Mouse (Mus musculus): ENCODE results near the gene Umps. TPM values are rescaled to one million over a fixed set of nuclear protein-coding genes. Genes with fewer than 3 reads are reported as not detected.

Umps gene
- total RNA-seq (2021) = 10 to 100 TPM; 12.0 to 12.1 TPM

GRCm38 (mm10) chr16:33966538-33967282 lies at the start of gene Umps:
Umps (minus strand) TSS chr16:33967038.
- DNase-seq = peak; percentile 88 to 89
- intact Hi-C loops (cut with DNase I) = no loop called here

GRCm38 (mm10) chr16:34011991-34012845 lies 45.4 kb upstream of the Umps start:
- intact Hi-C loops (cut with DNase I) = no loop called here

GRCm38 (mm10) chr16:34009567-34009966 lies 42.7 kb upstream of the Umps start:
- intact Hi-C loops (cut with DNase I) = no loop called here
- no peak for DNase-seq

More at GRCm38 (mm10) chr16:34011991-34012845, 45.4 kb upstream of the Umps start:
- no peak for DNase-seq

GRCm38 (mm10) chr16:34005986-34006385 lies 39.1 kb upstream of the Umps start:
- intact Hi-C loops (cut with DNase I) = no loop called here
- no peak for DNase-seq

GRCm38 (mm10) chr16:34004128-34004578 lies 37.3 kb upstream of the Umps start:
- peak; percentile 53 to 65 for DNase-seq
- intact Hi-C loops (cut with DNase I) = loop anchor here (5.0 kb wide), 1 partner anchor 88 kb away; no protein-coding TSS in a partner anchor

DNA sequence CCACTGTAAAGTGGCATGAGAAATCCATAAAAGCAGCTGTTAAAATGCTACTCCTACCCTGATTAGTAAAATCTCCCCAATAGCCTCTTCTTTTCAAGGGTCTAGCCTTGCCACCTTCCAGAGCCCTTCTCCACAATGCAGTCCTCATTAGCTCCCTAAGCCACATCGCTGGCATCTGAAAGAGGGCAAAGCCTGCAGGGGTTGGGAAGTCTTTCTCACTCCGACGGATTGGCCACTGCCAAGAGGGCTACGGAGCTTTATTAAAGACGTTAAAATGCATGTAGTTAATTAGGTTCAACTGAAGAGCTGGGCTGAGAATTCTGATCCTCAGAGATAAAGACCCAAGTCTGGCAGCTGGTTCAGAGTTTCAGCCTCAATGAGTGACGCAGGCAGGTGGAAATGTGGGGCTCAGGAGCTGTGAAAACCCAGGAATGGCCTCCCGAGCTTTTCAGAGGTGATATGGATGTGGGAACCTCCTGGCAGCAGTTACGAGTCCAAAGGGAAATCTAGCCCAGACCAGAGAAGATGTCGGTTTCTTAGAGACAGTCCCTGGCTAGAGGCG lies 36.8 kb upstream of the Umps start:
- no peak for DNase-seq
- intact Hi-C loops (cut with DNase I) = loop anchor here (5.0 kb wide), 1 partner anchor 89 kb away; no protein-coding TSS in a partner anchor

GRCm38 (mm10) chr16:34000715-34001114 lies 33.9 kb upstream of the Umps start:
- intact Hi-C loops (cut with DNase I) = loop anchor here (5.0 kb wide), 1 partner anchor 92 kb away; no protein-coding TSS in a partner anchor
- peak; percentile 39 to 40 for DNase-seq

DNA sequence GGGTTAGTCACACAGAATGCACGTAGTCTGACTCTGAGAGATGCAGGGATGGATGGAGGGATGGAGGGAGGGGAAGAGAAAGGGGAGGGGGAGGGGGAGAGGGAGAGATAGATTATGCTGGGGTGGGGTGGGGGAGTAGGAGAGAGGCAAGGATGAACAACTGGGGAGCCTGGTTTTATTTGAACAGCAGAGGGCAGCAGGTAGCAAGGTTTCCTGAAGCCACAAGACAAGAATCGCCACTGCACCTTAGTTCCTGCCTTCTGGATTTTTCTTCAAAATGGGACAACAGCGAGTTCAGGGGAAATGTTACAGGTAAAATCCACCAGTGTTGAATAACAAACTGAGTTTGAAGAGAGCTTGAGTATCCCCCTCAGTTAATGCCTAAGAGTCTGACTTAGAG lies 32.5 kb upstream of the Umps start:
- intact Hi-C loops (cut with DNase I) = loop anchor here (1.0 kb wide), 1 partner anchor 115 kb away; no protein-coding TSS in a partner anchor
- peak; percentile 59 to 76 for DNase-seq

DNA sequence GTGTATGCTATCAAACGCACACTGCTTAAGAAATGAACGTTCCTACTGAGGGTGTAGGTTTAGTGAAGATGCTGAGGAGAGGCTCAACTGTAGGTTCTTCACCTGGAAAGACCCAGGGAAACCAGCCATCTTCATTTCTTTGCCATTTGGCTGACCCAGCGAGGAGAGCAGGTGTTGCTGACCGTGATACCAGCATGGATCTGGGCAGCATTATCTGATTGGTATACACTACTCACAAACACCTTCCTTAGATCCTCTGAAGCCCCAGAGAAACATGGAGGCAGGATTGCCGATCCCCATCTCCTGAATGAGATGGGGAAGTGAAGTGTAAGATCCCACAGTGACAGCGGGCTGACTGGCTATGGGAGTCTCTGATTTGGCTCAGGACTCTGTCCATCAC lies 31.2 kb upstream of the Umps start:
- intact Hi-C loops (cut with DNase I) = no loop called here

DNA sequence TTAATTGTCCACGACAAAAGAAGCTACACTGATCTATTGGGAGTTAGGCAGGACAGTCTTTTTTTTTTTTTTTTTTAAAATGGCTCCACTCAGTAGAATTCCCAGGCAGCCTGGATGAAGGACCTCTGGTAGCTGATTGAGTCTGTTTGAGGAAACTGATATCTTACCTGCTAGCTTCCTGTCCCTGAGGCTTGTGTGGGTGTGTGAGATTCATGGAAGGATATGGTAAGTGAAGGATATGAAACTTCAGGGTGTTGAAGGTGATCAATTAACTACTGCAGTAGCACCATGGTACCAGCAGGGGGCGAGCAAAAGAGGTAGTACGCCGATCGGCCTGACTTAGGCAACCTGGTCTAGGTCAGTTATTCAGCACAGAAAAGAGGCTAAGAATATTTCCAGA lies 29.2 kb upstream of the Umps start:
- DNase-seq = peak; percentile 59 to 73
- intact Hi-C loops (cut with DNase I) = no loop called here

More for the DNA sequence above, 31.2 kb upstream of the Umps start:
- DNase-seq = no peak

- DNase-seq = peak in 1 of 2 experiments; percentile 36
- intact Hi-C loops (cut with DNase I) = no loop called here
These were observed 28.7 kb upstream of the Umps start for GRCm38 (mm10) chr16:33995496-33995895.

- intact Hi-C loops (cut with DNase I) = no loop called here
- no peak for DNase-seq
These were observed 27.5 kb upstream of the Umps start for GRCm38 (mm10) chr16:33994321-33994720.

DNA sequence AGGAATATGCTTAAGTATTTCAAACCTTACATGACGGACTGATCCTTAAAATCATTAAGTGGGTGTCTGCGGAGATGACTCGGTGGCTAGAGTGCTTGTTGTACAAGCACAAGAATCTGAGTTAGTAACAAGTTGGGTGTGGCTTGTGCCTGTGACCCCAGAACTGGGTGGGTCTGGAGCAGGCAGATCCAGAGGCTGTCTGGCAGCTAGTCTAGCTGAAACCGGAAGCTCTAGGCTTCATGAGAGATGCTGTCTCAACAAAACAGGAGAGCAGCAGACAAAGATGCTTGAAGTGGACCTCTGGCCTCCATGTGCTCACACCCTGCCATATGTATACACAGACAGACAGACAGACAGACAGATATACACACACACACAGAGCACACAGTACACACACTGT lies 23.9 kb upstream of the Umps start:
- no peak for DNase-seq
- intact Hi-C loops (cut with DNase I) = no loop called here

GRCm38 (mm10) chr16:33989106-33989505 lies 22.3 kb upstream of the Umps start:
- intact Hi-C loops (cut with DNase I) = loop anchor here (2.0 kb wide), 1 partner anchor 38 kb away; no protein-coding TSS in a partner anchor
- DNase-seq = no peak

GRCm38 (mm10) chr16:33988358-33989012 lies 21.6 kb upstream of the Umps start:
- peak; percentile 59 to 73 for DNase-seq

DNA sequence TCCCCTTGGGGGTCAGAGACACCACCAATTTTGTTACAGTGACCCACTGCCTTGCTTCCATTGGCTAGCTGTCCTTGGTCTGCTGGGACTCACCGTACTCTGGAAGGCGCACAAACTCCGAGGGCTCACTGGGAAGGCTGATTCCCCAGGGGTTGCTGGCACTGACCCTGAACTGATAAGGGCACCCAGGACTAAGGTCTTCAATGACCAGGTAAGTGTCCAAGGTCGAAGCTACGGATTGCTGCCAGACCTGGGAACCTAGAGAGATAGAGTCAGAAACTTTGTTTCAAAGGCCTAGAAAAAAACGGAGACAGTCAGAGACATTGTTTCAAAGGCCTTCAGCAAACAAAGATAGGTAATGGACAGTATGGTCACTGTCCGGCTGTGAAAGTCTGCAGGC lies 20.2 kb upstream of the Umps start:
- DNase-seq = no peak
- intact Hi-C loops (cut with DNase I) = no loop called here

More at GRCm38 (mm10) chr16:33988358-33989012, 21.6 kb upstream of the Umps start:
- intact Hi-C loops (cut with DNase I) = loop anchor here (1.0 to 2.0 kb wide), 2 partner anchors 38 to 167 kb away; no protein-coding TSS in a partner anchor

DNA sequence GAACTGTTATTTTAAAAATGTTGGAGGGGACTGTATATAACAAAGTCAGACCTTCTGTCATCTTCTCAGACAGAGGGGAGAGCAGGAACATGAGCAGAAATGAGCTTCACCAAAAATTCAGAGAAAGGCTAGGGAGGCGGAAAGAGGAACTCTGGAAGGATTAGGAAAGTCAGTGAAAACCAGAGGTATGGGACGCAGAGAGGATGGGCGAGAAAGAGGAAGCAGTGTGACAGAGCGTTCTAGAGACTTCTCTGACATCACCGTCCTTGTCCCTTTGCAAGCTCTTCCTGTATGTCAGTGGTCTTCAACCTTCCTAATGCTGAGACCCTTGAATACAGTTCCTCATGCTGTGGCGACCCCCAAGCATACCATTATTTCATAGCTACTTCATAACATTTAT lies 18.5 kb upstream of the Umps start:
- intact Hi-C loops (cut with DNase I) = no loop called here
- DNase-seq = no peak

DNA sequence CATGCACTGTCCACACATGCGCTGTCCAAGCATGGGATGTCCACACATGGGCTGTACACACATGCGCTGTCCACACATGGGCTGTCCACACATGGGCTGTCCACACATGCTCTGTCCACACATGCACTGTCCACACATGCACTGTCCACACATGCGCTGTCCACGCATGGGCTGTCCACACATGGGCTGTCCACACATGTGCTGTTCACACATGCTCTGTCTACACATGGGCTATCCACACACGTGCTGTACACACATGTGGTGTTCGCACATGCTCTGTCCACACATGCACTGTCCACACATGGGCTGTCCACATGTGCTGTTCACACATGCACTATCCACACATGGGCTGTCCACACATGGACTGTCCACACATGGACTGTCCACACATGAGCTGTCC lies 16.9 kb upstream of the Umps start:
- intact Hi-C loops (cut with DNase I) = no loop called here
- DNase-seq = no peak

GRCm38 (mm10) chr16:33979855-33980254 lies 13.0 kb upstream of the Umps start:
- intact Hi-C loops (cut with DNase I) = no loop called here
- no peak for DNase-seq

DNA sequence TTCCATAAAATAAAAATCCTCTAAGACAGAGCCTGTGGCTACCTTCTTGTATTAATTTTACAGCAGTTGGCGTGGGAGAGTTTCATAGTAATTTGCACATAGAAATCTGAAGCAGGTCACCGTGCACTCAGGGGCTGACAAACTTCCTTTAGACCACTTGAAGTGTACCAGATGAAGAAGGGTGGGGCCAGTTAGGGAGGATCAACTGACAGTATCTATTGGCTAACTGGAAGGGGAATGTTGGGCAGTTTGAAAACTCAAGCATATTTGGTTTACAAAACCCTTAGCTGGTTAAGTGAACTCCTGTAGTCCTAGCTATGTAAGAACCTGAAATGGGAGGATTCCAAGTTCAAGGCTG lies 424 bp upstream of the Umps start:
- intact Hi-C loops (cut with DNase I) = no loop called here
- DNase-seq = no peak
